Mouse (Mus musculus) subcutaneous adipose tissue, adult 2 months (tissue): Measurements from ENCODE around the gene Sec14l2. TPM values are rescaled to one million over a fixed set of nuclear protein-coding genes. Genes with fewer than 3 reads are reported as not detected.

Experiments
- polyA plus RNA-seq: library from polyadenylated mRNA; depleted of rRNA; stranded (reverse); fragments of >200 nt; gene quantifications from 2 replicates; pipeline ENCODE4 v1.2.3, GENCODE M21; 2012; ENCODE audit warnings: low replicate concordance; rRNA removed

Sec14l2 gene
- polyA plus RNA-seq: 1.0 and 1.6 TPM in 2 replicates

DNA sequence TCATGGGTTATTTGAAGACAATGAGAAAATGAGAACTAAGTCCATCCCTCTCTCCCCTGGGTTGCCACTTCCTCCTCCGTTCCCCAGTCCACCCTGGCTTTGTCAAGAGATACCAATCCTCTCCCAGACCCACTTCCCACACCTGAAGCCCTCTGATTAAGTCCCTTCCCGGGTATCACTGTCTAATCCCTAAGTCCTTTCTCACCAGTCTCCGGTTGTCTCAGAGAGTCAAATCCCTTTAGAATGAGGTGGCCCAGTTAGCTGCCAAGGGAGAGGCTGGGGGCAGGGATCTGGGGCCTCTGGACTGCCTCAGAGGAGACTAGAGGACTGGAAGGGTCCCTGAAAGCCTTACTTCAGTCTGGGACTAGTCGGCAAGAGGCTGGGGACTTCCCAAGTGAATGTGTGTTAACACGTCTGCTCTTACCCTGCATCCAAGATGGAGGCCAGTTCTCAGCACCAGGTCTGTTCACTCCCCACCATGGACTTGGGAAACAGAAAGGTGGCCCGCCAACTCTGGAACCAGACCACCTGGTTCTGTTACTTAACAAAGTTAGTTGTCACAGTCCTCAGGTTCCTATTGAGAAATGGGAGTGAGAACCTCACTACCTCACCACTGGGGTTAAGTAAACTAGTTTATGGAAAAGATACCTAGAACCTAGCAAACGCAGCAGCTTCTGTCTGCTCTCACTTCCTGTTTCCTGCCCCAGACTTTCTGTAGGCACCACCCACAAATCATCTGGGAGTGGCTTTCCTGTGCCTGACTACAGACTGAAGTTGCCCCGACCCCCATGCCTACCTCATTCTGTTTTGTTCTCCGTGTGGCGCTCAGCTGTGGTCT, at the start of gene Sec14l2:
Gene Sec14l2, minus strand, starts transcription at position 674 of the 838 bp plus-strand sequence.

DNA sequence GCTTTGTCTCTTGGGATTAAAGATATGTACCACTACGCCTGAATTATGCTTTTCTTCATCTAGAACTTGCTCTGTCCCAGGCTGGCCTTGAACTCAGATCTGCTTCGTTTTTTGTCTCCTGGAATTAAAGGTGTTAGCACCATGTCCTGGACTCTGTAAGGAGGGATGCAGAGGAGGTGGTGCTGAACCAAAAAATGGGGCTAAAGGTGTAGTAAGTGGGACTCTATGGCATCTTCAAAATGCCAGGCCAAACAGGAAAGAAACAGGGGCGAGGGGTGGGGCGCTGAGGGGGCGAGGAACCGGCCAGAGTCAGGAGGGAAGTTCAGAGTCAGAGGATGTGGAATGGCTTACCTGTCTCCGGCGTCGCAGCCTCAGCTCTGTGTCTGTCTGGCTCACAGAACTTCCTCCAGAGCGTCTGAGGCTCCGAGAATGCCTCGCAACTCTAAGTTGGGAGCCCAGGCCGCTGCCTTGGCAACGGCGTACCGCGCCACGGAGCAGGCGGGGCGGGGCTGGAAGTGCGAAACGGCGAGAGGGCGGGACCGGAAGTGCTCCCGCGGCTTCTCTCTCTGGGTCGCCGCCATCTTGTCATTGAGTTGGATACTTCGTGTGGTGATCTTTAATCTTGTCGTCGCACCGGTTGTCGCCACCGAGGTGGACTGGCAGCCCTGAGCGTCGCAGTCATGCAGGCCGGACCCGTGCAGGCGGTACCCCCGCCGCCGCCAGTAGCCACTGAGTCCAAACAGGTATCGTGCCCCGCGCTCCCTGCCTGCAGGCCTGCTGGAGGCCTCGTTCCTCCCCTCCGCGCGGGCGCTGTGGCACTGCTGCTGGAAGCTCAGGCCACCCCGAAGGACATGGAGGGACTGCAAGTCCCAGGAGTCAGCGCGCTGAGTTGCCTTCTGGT, 36.8 kb upstream of the Sec14l2 start, which contains the start of the genes Ccdc157 and Sf3a1:
Gene Ccdc157, minus strand, starts transcription at position 486 of the 901 bp plus-strand sequence.
Gene Sf3a1, plus strand, starts transcription at position 543 of the 901 bp plus-strand sequence.

DNA sequence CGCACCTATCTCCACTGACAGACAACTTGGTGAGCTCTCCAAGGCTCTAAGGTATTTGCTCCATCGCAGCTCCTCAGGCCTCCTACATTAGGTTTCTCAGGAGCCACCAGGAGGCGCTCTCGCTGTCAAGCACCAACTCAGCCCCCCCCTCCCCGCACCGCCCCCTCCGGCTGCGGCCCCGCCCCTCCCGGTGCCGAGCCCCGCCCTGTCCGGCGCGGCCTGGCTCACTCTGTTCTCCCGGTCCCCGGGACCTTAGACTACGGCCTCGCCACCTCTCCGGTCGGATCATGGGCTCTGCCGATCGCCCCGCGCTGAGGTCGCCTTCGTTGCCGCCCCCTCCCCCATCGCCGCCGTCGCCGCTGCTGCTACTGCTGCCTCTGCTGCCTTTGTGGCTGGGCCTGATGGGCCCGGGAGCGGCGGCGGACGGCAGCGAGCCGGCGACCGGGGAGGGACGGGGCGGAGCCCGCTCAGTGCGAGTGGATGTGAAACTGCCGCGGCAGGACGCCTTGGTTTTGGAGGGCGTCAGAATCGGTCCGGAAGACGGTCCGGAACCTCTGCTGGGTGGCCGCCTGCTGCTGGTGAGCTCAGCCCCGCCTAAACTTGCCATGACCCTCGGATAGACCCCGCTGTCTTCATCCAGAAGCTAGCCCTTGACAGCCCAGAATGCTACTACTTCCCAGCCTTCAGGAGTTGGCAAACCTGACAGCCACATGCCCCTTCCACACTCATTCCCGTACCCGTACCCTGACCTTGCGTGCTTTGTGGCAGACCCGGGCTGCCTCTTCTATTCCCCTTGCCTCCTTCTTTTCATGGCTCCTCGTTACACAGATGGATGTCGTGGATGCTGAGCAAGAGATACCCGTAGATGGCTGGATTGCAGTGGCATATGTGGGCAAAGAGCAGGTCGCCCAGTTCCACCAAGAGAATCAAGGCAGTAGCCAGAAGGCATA, 12.0 kb upstream of the Sec14l2 start, which contains the start of gene Rnf215:
Gene Rnf215, plus strand, starts transcription at position 217 of the 950 bp plus-strand sequence.

DNA sequence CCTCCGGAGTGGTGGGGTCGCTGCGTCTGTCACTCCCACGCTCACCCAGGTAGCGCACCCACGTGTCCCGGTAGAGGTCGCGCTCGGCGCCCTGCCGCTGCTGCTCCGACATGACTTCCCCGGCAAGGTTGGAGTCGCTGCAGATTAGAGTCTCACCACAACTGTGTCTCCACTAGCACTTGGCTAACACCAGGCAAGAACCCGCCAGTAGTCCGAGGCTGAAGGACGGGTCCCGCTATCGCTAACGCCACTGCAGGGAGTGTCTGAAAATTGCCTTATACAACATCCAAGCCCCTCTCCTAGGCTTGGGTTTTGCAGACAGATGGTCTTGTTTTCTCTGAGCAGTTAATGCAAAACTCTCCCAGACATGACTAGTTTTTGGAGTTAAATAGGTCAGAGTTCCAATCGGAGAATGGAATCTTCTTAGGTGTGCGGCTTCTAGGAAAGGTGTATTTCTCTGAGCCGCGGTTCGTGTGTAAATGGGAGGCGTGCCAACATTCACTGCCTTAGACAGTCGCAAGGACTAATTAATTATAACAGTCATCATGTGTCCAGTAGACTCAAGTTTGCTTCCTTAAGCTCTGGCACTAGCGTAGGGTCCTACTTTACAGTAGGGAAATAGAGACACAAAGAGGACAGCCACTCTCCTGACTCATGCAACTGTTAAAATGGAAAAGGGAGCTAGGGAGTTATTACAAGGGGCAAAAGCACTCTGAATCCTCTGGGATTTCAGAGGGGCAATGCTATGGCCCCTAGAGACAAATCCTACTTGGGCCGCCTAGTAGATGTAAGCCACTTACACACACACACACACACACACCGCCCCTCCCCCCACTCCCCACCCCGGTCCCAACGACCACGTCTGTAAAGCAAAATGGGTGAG, 27.8 kb downstream of the Sec14l2 start, which contains the start of gene Mtfp1:
Gene Mtfp1, minus strand, starts transcription at position 275 of the 883 bp plus-strand sequence.

DNA sequence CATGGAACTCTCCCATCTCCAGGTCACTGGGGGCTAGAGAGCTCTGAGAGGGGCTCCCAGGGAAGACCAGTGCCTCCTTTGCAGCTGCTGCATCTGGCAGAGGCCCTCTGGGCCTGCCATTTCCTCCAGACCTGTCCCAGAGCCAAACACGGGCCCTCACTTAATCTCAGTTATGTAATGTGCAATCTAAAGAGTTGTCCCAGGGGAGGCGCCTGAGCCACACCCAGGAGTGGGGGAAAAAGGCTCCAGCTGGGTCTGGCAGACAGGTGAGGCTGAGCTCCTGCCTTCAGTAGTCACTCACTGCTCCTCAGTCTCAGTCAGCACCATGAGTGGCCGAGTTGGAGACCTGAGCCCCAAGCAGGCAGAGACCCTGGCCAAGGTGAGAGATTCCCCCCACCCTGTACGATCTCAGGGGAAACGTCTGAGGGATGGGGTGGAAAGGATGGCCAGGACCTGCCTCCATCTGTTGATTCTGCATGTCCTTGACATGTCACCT, 58.5 kb downstream of the Sec14l2 start, which contains the start of gene Sec14l3:
Gene Sec14l3, plus strand, starts transcription at position 215 of the 496 bp plus-strand sequence.

Other genes starting within 250 kb of the Sec14l2 start
- gene 4921536K21Rik, start 228.3 kb downstream of the Sec14l2 start, polyA plus RNA-seq: 0.76 and 0.80 TPM in 2 replicates
- gene Dusp18, start 228.2 kb downstream of the Sec14l2 start, polyA plus RNA-seq: 11.0 and 16.4 TPM in 2 replicates
- gene Slc35e4, start 208.8 kb downstream of the Sec14l2 start, polyA plus RNA-seq: 14.7 and 14.8 TPM in 2 replicates
- gene Tcn2, start 191.3 kb downstream of the Sec14l2 start, polyA plus RNA-seq: 208 and 346 TPM in 2 replicates
- 37.2 and 61.0 TPM in 2 replicates for gene Pes1, start 159.4 kb downstream of the Sec14l2 start, polyA plus RNA-seq
- not detected in 2 replicates for gene 4930556J24Rik, start 146.6 kb downstream of the Sec14l2 start, polyA plus RNA-seq
- gene Gal3st1, start 139.8 kb downstream of the Sec14l2 start, polyA plus RNA-seq: 0.49 and 10.0 TPM in 2 replicates
- 0.58 and 1.5 TPM in 2 replicates for gene Sec14l4, start 92.0 kb downstream of the Sec14l2 start, polyA plus RNA-seq
- gene Sec14l3, start 58.6 kb downstream of the Sec14l2 start, polyA plus RNA-seq: 0.07 TPM in 1 of 2 replicates, not detected in the other
- 13.4 and 16.3 TPM in 2 replicates for gene Mtfp1, start 28.0 kb downstream of the Sec14l2 start, polyA plus RNA-seq
- 37.3 and 38.1 TPM in 2 replicates for gene Rnf215, start 11.8 kb upstream of the Sec14l2 start, polyA plus RNA-seq
- gene Ccdc157, start 36.9 kb upstream of the Sec14l2 start, polyA plus RNA-seq: 11.2 and 17.5 TPM in 2 replicates
- 15.5 and 41.9 TPM in 2 replicates for gene Sf3a1, start 36.9 kb upstream of the Sec14l2 start, polyA plus RNA-seq
- 40.4 and 54.8 TPM in 2 replicates for gene Tbc1d10a, start 63.4 kb upstream of the Sec14l2 start, polyA plus RNA-seq
- gene Castor1, start 94.8 kb upstream of the Sec14l2 start, polyA plus RNA-seq: 14.6 and 53.9 TPM in 2 replicates
- 0.43 and 0.66 TPM in 2 replicates for gene Osm, start 113.0 kb upstream of the Sec14l2 start, polyA plus RNA-seq
- 1.9 and 5.8 TPM in 2 replicates for gene Lif, start 134.1 kb upstream of the Sec14l2 start, polyA plus RNA-seq